Mouse (Mus musculus) CD4-positive, CD25-positive, alpha-beta regulatory T cell, adult 4 months (primary cell): ENCODE data around the gene Ube4b. TPM values are rescaled to one million over a fixed set of nuclear protein-coding genes. Genes with fewer than 3 reads are reported as not detected.
"Not testable (repeated sequence)": the region's sequence is repeated elsewhere in the genome, so short reads cannot be mapped to it uniquely, and the experiment has no call there.

ENCODE experiments used
- ATAC-seq: one replicate; pipeline ENCODE4 v1.8.0; 2017
- polyA plus RNA-seq, 2 experiments: library from polyadenylated mRNA; unstranded; fragments of 100-300 nt; shearing (Covaris generic); gene quantifications; one replicate each; pipeline ENCODE4 v1.2.1; 2017

Ube4b gene
- polyA plus RNA-seq: 10 to 100 TPM; 18.9 to 19.2 TPM

- ATAC-seq: peak; percentile 89
These were observed at the start of gene Ube4b for GRCm38 (mm10) chr4:149426325-149427199. TSS of gene Ube4b (minus strand) at chr4:149426749.

- ATAC-seq: no peak
These were observed 48.5 kb upstream of the Ube4b start for GRCm38 (mm10) chr4:149475096-149475495.

- ATAC-seq: peak; percentile 96
These were observed 43.0 kb upstream of the Ube4b start for GRCm38 (mm10) chr4:149469557-149469956.

GRCm38 (mm10) chr4:149463435-149463950 is 36.9 kb upstream of the Ube4b start:
- ATAC-seq: no peak

GRCm38 (mm10) chr4:149462305-149462971 is 35.9 kb upstream of the Ube4b start:
- ATAC-seq: no peak

GRCm38 (mm10) chr4:149461579-149462304 is 35.2 kb upstream of the Ube4b start:
- ATAC-seq: no peak

GRCm38 (mm10) chr4:149460475-149460874 is 33.9 kb upstream of the Ube4b start:
- ATAC-seq: not testable (repeated sequence)

GRCm38 (mm10) chr4:149459425-149459824 is 32.9 kb upstream of the Ube4b start:
- no peak for ATAC-seq

- ATAC-seq: no peak
These were observed 32.0 kb upstream of the Ube4b start for GRCm38 (mm10) chr4:149458526-149458925.

- ATAC-seq: no peak
These were observed 31.4 kb upstream of the Ube4b start for GRCm38 (mm10) chr4:149457831-149458430.

GRCm38 (mm10) chr4:149457163-149457562 is 30.6 kb upstream of the Ube4b start:
- ATAC-seq: not testable (repeated sequence)

- ATAC-seq: no peak
These were observed 28.3 kb upstream of the Ube4b start, which contains the start of gene Rbp7 for GRCm38 (mm10) chr4:149454879-149455278. TSS of gene Rbp7 (minus strand) at chr4:149454978.

GRCm38 (mm10) chr4:149454263-149454662 is 27.7 kb upstream of the Ube4b start:
- ATAC-seq: no peak

- no peak for ATAC-seq
These were observed 27.1 kb upstream of the Ube4b start for GRCm38 (mm10) chr4:149453656-149454055.

GRCm38 (mm10) chr4:149450636-149451035 is 24.1 kb upstream of the Ube4b start:
- ATAC-seq: no peak

GRCm38 (mm10) chr4:149446309-149446708 is 19.8 kb upstream of the Ube4b start:
- ATAC-seq: no peak

GRCm38 (mm10) chr4:149445868-149446267 is 19.3 kb upstream of the Ube4b start:
- ATAC-seq: no peak

- peak; percentile 96 for ATAC-seq
These were observed 18.6 kb upstream of the Ube4b start for GRCm38 (mm10) chr4:149444964-149445701.

- ATAC-seq: no peak
These were observed 17.9 kb upstream of the Ube4b start for GRCm38 (mm10) chr4:149444465-149444864.

- ATAC-seq: no peak
These were observed 15.9 kb upstream of the Ube4b start for GRCm38 (mm10) chr4:149442436-149442835.

GRCm38 (mm10) chr4:149440576-149440975 is 14.0 kb upstream of the Ube4b start:
- ATAC-seq: no peak

GRCm38 (mm10) chr4:149431887-149432286 is 5.3 kb upstream of the Ube4b start:
- ATAC-seq: not testable (repeated sequence)
